Mouse (Mus musculus) ovary, adult 2 months (tissue): ENCODE measurements around the gene Emc4. TPM values are rescaled to one million over a fixed set of nuclear protein-coding genes. Genes with fewer than 3 reads are reported as not detected.

Experiments
- polyA plus RNA-seq: library from polyadenylated mRNA; depleted of rRNA; stranded (reverse); fragments of >200 nt; gene quantifications from 2 replicates; pipeline ENCODE4 v1.2.3, GENCODE M21; 2012; rRNA removed

Emc4 gene
- polyA plus RNA-seq = 103 TPM in 2 replicates

DNA sequence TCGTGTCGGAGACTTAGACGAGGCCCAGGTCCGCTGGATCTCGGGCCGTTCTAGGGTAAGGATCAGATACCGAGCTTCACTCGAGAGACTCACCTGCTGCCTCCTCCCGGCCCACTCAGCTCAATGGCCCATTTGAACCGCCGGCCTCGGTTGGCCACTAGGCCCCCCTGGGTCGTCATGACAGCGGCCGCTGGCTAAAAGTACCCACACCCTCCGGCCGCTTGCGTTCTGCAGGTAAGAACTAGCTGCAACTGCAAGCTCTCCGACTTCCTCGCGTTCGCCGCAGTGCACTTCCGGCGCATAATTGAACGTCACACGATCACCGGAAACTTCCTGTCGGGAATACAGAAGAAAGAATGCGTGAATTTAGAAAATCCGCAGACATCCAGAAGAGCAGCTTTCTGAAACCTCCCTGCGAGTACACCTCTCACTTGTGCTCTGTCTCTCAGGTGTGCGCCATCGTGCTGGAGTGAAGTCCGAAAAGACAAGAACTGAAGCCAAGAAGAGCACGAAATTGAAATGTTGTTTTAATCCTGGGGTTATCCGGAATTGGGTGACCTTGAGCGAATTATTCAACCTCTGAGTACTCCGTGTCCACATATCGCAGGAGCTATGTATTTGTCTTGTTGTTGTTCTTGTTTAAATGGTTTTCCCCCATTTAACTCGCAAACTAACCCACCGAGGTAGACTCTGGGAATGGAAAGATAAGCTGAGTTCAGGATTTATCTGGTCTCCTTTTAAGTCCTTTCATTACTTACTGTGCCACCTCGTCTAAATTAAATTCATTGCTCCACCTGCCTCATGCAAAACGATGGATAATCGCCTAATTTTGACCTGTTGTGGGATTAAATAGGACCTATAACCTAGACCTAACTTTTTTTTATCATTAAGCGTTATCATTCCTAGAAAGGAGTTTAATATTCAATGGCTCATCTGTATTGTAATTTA lies at the start of gene Emc4:
TSS of gene Emc4 (minus strand) at position 302 of the 948 bp plus-strand sequence.

DNA sequence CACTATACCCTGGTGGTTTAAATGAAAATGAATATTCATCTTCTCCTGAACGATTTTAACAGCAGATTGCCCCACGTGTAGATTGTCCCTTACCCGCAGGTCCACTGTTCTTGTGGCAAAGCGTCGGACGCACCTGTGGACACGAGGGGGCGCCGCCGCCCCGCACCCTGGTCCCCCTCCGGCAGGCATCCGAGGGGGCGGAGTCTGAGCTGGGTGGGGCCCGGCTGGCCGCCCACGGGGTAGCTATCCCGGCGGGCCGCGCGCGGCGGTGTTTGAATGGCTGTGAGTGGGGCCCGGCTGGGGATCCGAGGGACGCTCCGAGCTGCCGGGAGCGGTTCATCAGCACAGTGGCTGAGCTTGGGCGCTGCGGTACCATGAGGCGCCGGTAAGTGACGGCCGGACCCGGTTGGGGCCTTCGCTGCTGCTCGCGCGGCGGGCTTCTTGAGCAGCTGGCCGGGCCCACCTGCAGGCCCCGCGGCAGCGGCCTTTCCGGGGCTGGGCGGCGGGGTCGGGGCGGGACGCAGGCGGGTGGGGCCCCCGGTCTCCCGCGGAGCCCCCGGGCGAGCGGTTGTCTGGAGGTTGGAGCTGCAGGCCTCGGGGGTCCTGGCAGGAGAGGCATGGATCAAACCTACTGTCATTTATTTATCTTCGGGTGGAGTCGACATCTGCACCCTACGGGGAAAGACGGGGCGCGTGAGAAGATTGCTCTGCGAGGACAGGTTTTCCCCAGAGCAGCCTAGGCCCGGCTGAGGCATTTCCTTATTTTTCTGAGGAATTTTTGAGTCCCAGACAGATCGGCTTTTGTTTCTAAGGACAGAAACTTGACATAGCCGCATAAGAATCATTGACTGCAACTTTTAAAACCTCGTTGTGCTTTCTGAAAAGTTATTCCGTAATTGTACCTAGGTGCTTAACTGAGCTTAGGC lies 11.4 kb upstream of the Emc4 start, which contains the start of gene Katnbl1:
TSS of gene Katnbl1 (plus strand) at position 239 of the 926 bp plus-strand sequence.

Other genes with a start within 250 kb of the Emc4 start
- not detected in 2 replicates for gene Olfr1316, start 233.1 kb downstream of the Emc4 start, polyA plus RNA-seq
- gene Olfr1317, start 227.7 kb downstream of the Emc4 start, polyA plus RNA-seq = not detected in 2 replicates
- not detected in 2 replicates for gene Olfr1318, start 213.8 kb downstream of the Emc4 start, polyA plus RNA-seq
- 54.9 and 64.4 TPM in 2 replicates for gene Lpcat4, start 128.6 kb downstream of the Emc4 start, polyA plus RNA-seq
- not detected in 2 replicates for gene Nutm1, start 108.7 kb downstream of the Emc4 start, polyA plus RNA-seq
- gene Nop10, start 106.1 kb downstream of the Emc4 start, polyA plus RNA-seq = 32.4 and 73.0 TPM in 2 replicates
- 28.4 and 34.6 TPM in 2 replicates for gene Slc12a6, start 102.2 kb downstream of the Emc4 start, polyA plus RNA-seq
- not detected in 2 replicates for gene Gm21985, start 101.7 kb downstream of the Emc4 start, polyA plus RNA-seq
- gene Katnbl1, start 11.2 kb upstream of the Emc4 start, polyA plus RNA-seq = 0.42 and 0.75 TPM in 2 replicates
- gene Emc7, start 87.0 kb upstream of the Emc4 start, polyA plus RNA-seq = 4.6 and 6.1 TPM in 2 replicates
- gene Chrm5, start 112.7 kb upstream of the Emc4 start, polyA plus RNA-seq = not detected in 2 replicates
- gene Aven, start 124.9 kb upstream of the Emc4 start, polyA plus RNA-seq = 3.0 and 4.7 TPM in 2 replicates